Mouse (Mus musculus): ENCODE data around the gene Mtmr3. TPM values are rescaled to one million over a fixed set of nuclear protein-coding genes. Genes with fewer than 3 reads are reported as not detected.

Gene Mtmr3
- polyA plus RNA-seq, 1 experiment from 2014 or later = 39.5 TPM

DNA sequence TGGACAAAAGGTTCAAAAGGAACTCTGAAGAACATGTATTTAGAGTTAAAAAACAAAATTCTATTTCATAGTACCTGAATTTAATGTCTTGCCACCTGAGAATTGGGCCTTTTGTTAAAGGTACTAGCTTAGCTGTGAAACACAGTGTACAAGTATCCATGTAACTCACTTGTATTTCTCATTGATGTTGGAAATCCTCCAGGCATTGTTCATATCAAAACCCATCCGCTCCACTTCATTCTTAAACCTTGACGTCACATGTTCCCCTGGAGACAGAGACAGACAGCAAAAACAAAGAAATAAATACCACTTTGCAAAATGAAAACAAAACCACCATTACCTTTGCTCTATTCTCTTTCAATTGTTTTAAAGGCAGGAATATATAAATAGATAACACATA, 87.2 kb downstream of the Mtmr3 start:
- no peak for ATAC-seq (ENCODE audit: insufficient number of reproducible peaks, insufficient read depth, low FRiP score, low TSS enrichment, low read depth)
- no peak overlapping the region for H3K4me3 ChIP-seq (replicated peaks)
- WGBS = 93% methylated on average over 2 of the region's 2 CpGs

DNA sequence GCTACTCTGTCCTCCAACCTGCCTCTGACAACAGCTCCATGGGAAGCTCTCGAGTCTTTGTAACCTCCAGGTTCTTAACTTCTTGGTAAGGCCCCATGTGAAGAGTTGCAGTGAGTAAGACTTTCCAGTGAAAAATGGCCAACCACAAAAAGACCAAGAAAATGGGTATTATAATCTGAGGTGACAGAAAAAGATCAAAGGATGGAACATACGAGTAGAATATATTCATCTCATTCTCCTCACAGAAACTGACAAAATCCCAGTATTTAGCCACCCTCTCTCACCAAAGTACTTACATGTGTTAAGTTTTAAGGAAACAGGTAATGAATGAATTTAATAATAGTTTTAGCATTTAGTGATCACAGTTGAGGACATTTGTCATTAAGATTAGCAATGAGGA, 88.2 kb downstream of the Mtmr3 start:
- no peak overlapping the region for H3K27ac ChIP-seq
- no peak overlapping the region for H3K4me2 ChIP-seq
- H3K4me1 ChIP-seq (replicated peaks) = no peaks in the 10 kb centered on the region
- WGBS = 93% methylated on average over 2 of the region's 2 CpGs
- ATAC-seq (ENCODE audit: insufficient number of reproducible peaks, insufficient read depth, low FRiP score, low TSS enrichment, low read depth) = no peak
- no peak overlapping the region for H3K4me3 ChIP-seq (replicated peaks)
- H3K27me3 ChIP-seq = no peaks in the 10 kb centered on the region
- peaks cover 72% of the 10 kb centered on the region for H3K36me3 ChIP-seq
- no peaks in the 10 kb centered on the region for H3K9me3 ChIP-seq
- H3K9ac ChIP-seq (replicated peaks) = no peak overlapping the region

More for the DNA sequence above, 87.2 kb downstream of the Mtmr3 start:
- Histone ChIP-seq H3K9ac (replicated peaks) (no peak overlapping the region), H3K27ac (no peak overlapping the region), H3K36me3 (peaks cover 65% of the 10 kb centered on the region), H3K4me1 (replicated peaks) (no peaks in the 10 kb centered on the region), H3K27me3 (no peaks in the 10 kb centered on the region), H3K9me3 (no peaks in the 10 kb centered on the region), H3K4me2 (no peak overlapping the region)

DNA sequence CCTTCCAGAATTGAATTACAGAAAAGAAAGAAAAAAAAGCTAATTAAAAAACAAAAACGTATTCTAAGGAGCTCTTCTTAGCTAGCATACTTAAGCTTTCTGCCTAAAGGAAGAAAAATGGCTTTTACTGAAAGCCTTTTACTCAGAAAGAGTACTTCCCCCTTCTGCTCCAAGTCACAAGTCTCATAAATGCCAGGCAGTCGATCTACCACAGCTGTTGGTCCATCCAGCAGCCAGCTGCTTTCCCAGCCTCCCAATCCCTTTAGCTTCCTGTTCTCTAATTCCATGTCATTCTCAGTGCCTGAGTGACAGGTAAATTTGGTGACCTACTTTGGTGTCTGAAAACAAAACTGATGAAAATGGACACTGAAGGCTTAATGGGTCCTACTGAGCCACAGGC, 92.5 kb downstream of the Mtmr3 start:
- no peak overlapping the region for H3K9ac ChIP-seq (replicated peaks)
- WGBS = 49% methylated on average over 2 of the region's 2 CpGs
- H3K4me3 ChIP-seq (replicated peaks) = no peak overlapping the region
- ATAC-seq (ENCODE audit: insufficient number of reproducible peaks, insufficient read depth, low FRiP score, low TSS enrichment, low read depth) = no peak
- H3K9me3 ChIP-seq = no peaks in the 10 kb centered on the region
- no peak overlapping the region for H3K4me2 ChIP-seq
- no peaks in the 10 kb centered on the region for H3K4me1 ChIP-seq (replicated peaks)
- H3K27me3 ChIP-seq = no peaks in the 10 kb centered on the region
- no peak overlapping the region for H3K27ac ChIP-seq
- peaks cover 83% of the 10 kb centered on the region for H3K36me3 ChIP-seq

DNA sequence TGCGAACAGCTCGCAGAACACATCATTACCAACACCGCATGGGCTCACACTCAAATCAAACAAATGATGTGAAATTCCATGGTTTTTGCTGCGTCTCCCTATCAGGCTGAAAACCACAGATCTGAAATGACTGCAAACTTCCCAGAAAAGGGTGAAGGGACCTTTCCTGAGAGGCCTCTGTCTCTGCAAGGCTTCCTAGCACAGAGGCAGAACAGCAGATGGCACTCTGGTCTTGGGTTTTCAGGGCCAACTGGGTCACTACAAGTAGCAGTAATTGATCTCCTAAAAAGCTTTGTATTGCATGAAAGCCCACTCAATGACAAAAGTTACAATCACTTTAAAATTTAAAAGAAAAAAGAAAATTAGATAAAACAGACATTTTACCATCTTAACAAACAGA, 93.8 kb downstream of the Mtmr3 start:
- H3K4me1 ChIP-seq (replicated peaks) = no peaks in the 10 kb centered on the region
- H3K4me2 ChIP-seq = no peak overlapping the region
- 93% methylated on average over 4 of the region's 4 CpGs for WGBS
- no peak for ATAC-seq (ENCODE audit: insufficient number of reproducible peaks, insufficient read depth, low FRiP score, low TSS enrichment, low read depth)
- no peak overlapping the region for H3K9ac ChIP-seq (replicated peaks)
- H3K9me3 ChIP-seq = no peaks in the 10 kb centered on the region
- H3K27ac ChIP-seq = no peak overlapping the region
- no peaks in the 10 kb centered on the region for H3K27me3 ChIP-seq
- peaks cover 86% of the 10 kb centered on the region for H3K36me3 ChIP-seq
- H3K4me3 ChIP-seq (replicated peaks) = no peak overlapping the region

DNA sequence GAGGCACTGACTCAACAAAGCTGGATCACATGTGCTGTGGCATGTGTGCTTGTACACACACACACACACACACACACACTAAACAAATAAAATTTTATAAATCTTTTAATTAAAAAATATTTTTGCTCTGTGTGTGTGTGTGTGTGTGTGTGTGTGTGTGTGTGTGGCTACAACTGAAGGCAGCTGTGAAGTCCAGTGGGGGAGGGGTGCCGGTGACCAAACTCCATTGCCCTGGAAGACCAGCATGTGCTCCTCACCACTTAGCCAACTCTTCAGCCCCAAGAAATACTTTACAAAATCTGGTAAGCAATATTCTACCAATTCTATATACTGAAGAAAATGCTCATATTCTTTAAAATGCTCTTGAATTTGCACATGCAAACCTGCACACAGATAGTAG, 94.4 kb downstream of the Mtmr3 start:
- no peaks in the 10 kb centered on the region for H3K9me3 ChIP-seq
- no peaks in the 10 kb centered on the region for H3K27me3 ChIP-seq
- no peak overlapping the region for H3K4me2 ChIP-seq
- no peak overlapping the region for H3K9ac ChIP-seq (replicated peaks)
- no peak for ATAC-seq (ENCODE audit: insufficient number of reproducible peaks, insufficient read depth, low FRiP score, low TSS enrichment, low read depth)
- no peak overlapping the region for H3K4me3 ChIP-seq (replicated peaks)
- H3K27ac ChIP-seq = no peak overlapping the region
- WGBS = 92% methylated on average over 1 of the region's 1 CpGs
- H3K4me1 ChIP-seq (replicated peaks) = no peaks in the 10 kb centered on the region
- peaks cover 84% of the 10 kb centered on the region for H3K36me3 ChIP-seq

DNA sequence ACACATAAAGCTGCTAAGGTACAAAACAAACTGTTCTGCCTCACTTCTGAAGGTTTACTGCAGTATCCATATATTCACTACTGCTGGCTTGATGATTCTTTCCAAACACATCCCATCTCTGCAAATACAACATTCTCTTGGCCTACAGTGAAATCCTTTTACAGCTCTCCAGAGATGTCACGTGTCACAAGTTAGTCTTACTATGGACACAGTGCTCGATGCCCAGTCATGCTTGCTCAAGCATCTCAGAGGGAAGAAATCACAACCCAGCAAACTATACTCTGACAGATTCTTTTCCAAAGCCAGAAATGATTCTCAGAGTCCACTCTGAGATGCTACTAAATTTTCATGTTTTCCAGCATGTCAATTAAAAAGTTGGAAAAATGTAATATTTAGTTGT, 95.2 kb downstream of the Mtmr3 start:
- no peaks in the 10 kb centered on the region for H3K9me3 ChIP-seq
- no peak overlapping the region for H3K4me3 ChIP-seq (replicated peaks)
- no peaks in the 10 kb centered on the region for H3K27me3 ChIP-seq
- H3K36me3 ChIP-seq = peaks cover 87% of the 10 kb centered on the region
- 95% methylated on average over 2 of the region's 2 CpGs for WGBS
- no peaks in the 10 kb centered on the region for H3K4me1 ChIP-seq (replicated peaks)
- no peak overlapping the region for H3K9ac ChIP-seq (replicated peaks)
- no peak overlapping the region for H3K27ac ChIP-seq
- no peak for ATAC-seq (ENCODE audit: insufficient number of reproducible peaks, insufficient read depth, low FRiP score, low TSS enrichment, low read depth)
- no peak overlapping the region for H3K4me2 ChIP-seq

DNA sequence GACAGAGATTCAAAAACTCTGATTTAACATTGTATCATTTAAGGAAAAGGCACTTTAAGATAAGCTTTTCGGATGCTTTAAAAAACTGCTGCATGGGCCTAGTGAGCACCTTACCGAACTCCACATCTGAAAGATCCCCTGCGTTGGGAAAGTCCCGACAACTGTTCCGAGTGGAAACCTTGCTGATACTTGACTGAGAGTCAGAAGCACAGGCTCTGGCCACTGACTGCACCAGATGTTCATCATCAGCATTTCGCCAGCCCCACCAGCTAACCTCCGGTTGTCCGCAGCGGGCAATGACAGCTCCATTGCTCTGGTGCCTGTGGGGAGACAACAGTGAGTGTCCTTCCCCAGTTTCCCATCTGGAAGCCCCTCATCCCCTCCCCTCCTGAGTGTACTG, 95.9 kb downstream of the Mtmr3 start:
- Histone ChIP-seq H3K36me3 (peaks cover 85% of the 10 kb centered on the region), H3K4me3 (replicated peaks) (no peak overlapping the region), H3K9ac (replicated peaks) (no peak overlapping the region), H3K9me3 (no peaks in the 10 kb centered on the region), H3K4me1 (replicated peaks) (no peaks in the 10 kb centered on the region), H3K4me2 (no peak overlapping the region), H3K27me3 (no peaks in the 10 kb centered on the region), H3K27ac (no peak overlapping the region)
- WGBS = 90% methylated on average over 9 of the region's 9 CpGs
- no peak for ATAC-seq (ENCODE audit: insufficient number of reproducible peaks, insufficient read depth, low FRiP score, low TSS enrichment, low read depth)

DNA sequence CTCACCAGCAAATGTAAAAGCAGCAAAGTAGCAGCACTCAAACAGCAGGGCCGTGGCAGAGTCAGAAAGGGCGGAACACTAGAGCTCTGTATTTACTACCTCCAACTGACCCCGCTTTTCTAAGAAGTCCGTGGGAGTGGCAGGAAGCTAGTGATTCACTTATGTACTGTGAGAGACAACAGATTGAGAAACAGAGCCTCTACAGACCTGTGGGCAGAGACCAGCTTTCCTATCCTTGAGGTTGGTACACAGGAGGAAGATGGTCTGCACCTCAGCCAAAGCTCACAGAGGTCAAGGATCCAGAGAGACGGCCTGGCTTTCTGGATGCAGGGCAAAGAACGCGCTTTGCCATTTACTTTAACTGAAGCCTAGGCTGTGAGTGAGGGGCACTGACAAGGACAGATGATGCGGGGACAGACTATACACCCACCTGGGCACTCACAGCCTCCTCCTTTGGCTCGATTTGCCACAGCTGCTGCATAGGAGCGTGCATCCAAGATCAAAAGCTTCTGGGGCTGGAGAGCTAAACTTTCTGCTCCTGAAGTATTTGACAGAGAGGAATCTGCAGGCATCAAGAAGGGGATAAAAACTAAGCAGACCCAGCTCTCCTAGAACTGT, 97.1 kb downstream of the Mtmr3 start:
- Histone ChIP-seq H3K9me3 (no peaks in the 10 kb centered on the region), H3K4me2 (no peak overlapping the region), H3K4me3 (replicated peaks) (no peak overlapping the region), H3K9ac (replicated peaks) (no peak overlapping the region), H3K36me3 (peaks cover 85% of the 10 kb centered on the region), H3K4me1 (replicated peaks) (no peaks in the 10 kb centered on the region), H3K27ac (no peak overlapping the region), H3K27me3 (no peaks in the 10 kb centered on the region)
- no peak for ATAC-seq (ENCODE audit: insufficient number of reproducible peaks, insufficient read depth, low FRiP score, low TSS enrichment, low read depth)
- WGBS = 84% methylated on average over 10 of the region's 10 CpGs

DNA sequence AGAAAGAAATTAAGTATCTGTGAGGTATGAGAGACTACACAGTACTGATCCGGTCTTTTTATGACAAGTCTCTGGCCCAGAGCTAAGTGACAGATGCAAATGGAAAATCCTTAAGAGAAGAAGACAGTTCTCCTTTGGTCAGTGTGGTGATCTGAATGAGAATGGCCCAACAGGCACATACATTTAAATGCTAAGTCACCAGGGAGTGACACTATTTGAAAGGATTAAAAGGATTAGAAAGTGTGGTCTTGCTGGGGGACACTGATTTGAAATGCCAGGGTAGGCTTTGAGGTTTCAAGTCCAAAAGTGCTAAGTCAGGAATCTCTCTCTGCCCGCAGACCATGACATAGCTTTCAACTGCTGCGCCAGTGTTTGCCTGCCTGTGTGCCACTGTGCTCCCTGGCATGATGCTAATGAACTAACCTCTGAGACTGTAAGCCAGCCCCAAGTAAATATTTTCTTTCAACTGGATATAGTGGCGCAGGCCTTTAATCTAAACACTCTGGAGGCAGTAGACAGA, 99.6 kb downstream of the Mtmr3 start:
- Histone ChIP-seq H3K9me3 (no peaks in the 10 kb centered on the region), H3K4me3 (replicated peaks) (no peak overlapping the region), H3K27me3 (no peaks in the 10 kb centered on the region), H3K9ac (replicated peaks) (no peak overlapping the region), H3K27ac (no peak overlapping the region), H3K4me2 (no peak overlapping the region), H3K4me1 (replicated peaks) (no peaks in the 10 kb centered on the region), H3K36me3 (peaks cover 88% of the 10 kb centered on the region)
- no peak for ATAC-seq (ENCODE audit: insufficient number of reproducible peaks, insufficient read depth, low FRiP score, low TSS enrichment, low read depth)
- 90% methylated on average over 4 of the region's 4 CpGs for WGBS

DNA sequence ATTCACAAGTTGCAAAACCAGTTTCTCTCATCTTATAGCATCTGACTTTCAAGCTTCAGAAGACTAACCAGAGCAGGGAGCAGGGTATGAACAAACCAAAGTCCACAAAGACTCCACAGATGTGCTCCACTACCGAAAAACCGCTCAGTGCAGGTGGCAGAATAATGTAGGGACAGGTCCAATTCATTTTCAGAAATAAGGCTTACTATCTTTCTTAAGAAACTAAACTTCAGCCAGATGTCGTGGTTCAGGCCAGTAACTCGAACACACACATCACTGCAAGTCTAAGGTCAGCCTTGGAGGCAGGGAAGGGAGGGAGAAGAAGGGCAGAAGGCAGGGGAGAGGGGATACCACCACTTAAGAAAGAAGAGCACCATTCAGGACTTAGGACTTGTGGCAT, 105.5 kb downstream of the Mtmr3 start:
- Histone ChIP-seq H3K27me3 (no peaks in the 10 kb centered on the region), H3K9ac (replicated peaks) (no peak overlapping the region), H3K36me3 (peaks cover 98% of the 10 kb centered on the region), H3K4me3 (replicated peaks) (no peak overlapping the region), H3K9me3 (no peaks in the 10 kb centered on the region), H3K4me1 (replicated peaks) (no peaks in the 10 kb centered on the region), H3K27ac (no peak overlapping the region), H3K4me2 (no peak overlapping the region)
- ATAC-seq (ENCODE audit: insufficient number of reproducible peaks, insufficient read depth, low FRiP score, low TSS enrichment, low read depth) = no peak
- 90% methylated on average over 4 of the region's 4 CpGs for WGBS

DNA sequence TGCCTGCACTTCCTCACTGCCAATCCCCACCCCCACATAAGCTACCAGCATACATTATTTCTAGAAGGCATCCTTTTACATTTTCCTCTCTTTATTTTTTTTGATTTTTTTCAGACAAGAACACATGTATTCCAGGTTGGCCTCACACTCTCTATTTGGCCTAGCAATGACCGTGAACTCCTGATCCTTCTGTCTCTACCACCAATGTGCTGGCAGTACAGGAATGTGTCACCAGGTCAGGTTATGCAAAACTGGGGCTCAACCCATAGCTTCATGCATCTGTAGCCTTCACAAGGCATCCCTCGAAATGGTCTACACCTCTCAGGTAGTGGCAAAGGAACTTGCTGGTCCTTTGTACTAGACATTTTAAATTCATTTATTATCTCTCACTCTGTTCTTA, 105.9 kb downstream of the Mtmr3 start:
- WGBS = 94% methylated on average over 2 of the region's 2 CpGs
- Histone ChIP-seq H3K36me3 (peaks cover 99% of the 10 kb centered on the region), H3K27me3 (no peaks in the 10 kb centered on the region), H3K27ac (no peak overlapping the region), H3K4me2 (no peak overlapping the region), H3K9me3 (no peaks in the 10 kb centered on the region), H3K4me1 (replicated peaks) (no peaks in the 10 kb centered on the region), H3K9ac (replicated peaks) (no peak overlapping the region), H3K4me3 (replicated peaks) (no peak overlapping the region)
- no peak for ATAC-seq (ENCODE audit: insufficient number of reproducible peaks, insufficient read depth, low FRiP score, low TSS enrichment, low read depth)

DNA sequence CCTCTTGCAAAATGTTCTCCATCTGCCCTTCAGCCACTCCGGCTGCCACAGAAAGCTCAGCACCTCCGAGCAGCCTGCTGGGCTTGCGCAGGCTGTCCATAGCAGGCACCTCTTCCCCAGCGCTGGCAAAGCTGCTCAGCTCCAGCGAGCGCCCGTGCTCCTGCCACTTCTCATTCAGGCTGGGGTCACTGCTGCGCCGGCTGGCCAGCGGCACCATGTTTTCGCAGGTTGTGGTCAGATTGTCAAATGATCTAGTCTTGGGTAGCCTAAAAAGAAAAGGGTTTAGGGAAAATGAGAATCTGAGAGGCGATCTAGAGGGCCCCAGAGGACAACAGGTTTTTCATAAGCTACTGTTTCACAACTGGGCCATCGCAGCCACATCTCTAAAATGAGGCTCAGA, 106.3 kb downstream of the Mtmr3 start:
- 94% methylated on average over 13 of the region's 13 CpGs for WGBS
- Histone ChIP-seq H3K27ac (no peak overlapping the region), H3K4me2 (no peak overlapping the region), H3K27me3 (no peaks in the 10 kb centered on the region), H3K9me3 (no peaks in the 10 kb centered on the region), H3K4me1 (replicated peaks) (no peaks in the 10 kb centered on the region), H3K9ac (replicated peaks) (no peak overlapping the region), H3K36me3 (peaks cover 99% of the 10 kb centered on the region), H3K4me3 (replicated peaks) (no peak overlapping the region)
- ATAC-seq (ENCODE audit: insufficient number of reproducible peaks, insufficient read depth, low FRiP score, low TSS enrichment, low read depth) = no peak

Measured in limb, embryonic 12.5 days (tissue).